Mouse (Mus musculus) thymus, postnatal 0 days (tissue): ENCODE results near the gene Hsd3b6. TPM values are rescaled to one million over a fixed set of nuclear protein-coding genes. Genes with fewer than 3 reads are reported as not detected.

Source experiments
- polyA plus RNA-seq: library from polyadenylated mRNA; unstranded; fragments of >200 nt; fragmentation: Nextera tagmentation; extraction: Ambion mirVana; gene quantifications from 2 replicates; pipeline ENCODE4 v1.2.1, GENCODE M21; 2015

Gene Hsd3b6
- polyA plus RNA-seq, 1 experiment from 2014 or later: 0.31 TPM

Other genes starting within 250 kb of the Hsd3b6 start
- gene Gm10681, start 225.6 kb downstream of the Hsd3b6 start, polyA plus RNA-seq: not detected in 2 replicates
- not detected in 2 replicates for gene Hsd3b5, start 184.2 kb downstream of the Hsd3b6 start, polyA plus RNA-seq
- gene Hsd3b2, start 89.9 kb downstream of the Hsd3b6 start, polyA plus RNA-seq: not detected in 2 replicates
- gene Hsd3b3, start 51.3 kb downstream of the Hsd3b6 start, polyA plus RNA-seq: not detected in 2 replicates
- gene Hsd3b1, start 45.4 kb upstream of the Hsd3b6 start, polyA plus RNA-seq: 0.26 and 0.27 TPM in 2 replicates
- gene Hao2, start 78.8 kb upstream of the Hsd3b6 start, polyA plus RNA-seq: 0.07 TPM in 1 of 2 replicates, not detected in the other